Mouse (Mus musculus): Measurements from ENCODE around the gene Gpc6. TPM values are rescaled to one million over a fixed set of nuclear protein-coding genes. Genes with fewer than 3 reads are reported as not detected.

Gene Gpc6
- polyA plus RNA-seq, 1 experiment from 2014 or later = 20.1 TPM

- Histone ChIP-seq H3K27ac (no peak overlapping the region), H3K4me1 (replicated peaks) (no peaks in the 10 kb centered on the region), H3K9me3 (replicated peaks) (no peaks in the 10 kb centered on the region), H3K4me3 (no peak overlapping the region), H3K36me3 (no peaks in the 10 kb centered on the region), H3K9ac (no peak overlapping the region), H3K27me3 (no peaks in the 10 kb centered on the region), H3K4me2 (no peak overlapping the region)
- 73% methylated on average over 4 of the region's 4 CpGs for WGBS
- ATAC-seq (replicated peaks; ENCODE audit: insufficient number of reproducible peaks, insufficient read depth, low FRiP score, low read depth) = no peak
Measured at GRCm38 (mm10) chr14:117562146-117562545, 637.0 kb downstream of the Gpc6 start.

- 87% methylated on average over 4 of the region's 4 CpGs for WGBS
- ATAC-seq (replicated peaks; ENCODE audit: insufficient number of reproducible peaks, insufficient read depth, low FRiP score, low read depth) = no peak
- no peak overlapping the region for H3K27ac ChIP-seq
Measured at GRCm38 (mm10) chr14:117569278-117569677, 644.2 kb downstream of the Gpc6 start.

GRCm38 (mm10) chr14:117572213-117572612 is 647.1 kb downstream of the Gpc6 start:
- Histone ChIP-seq H3K9me3 (replicated peaks) (no peaks in the 10 kb centered on the region), H3K4me2 (no peak overlapping the region), H3K27ac (no peak overlapping the region), H3K4me3 (no peak overlapping the region), H3K27me3 (no peaks in the 10 kb centered on the region), H3K4me1 (replicated peaks) (no peaks in the 10 kb centered on the region), H3K9ac (no peak overlapping the region), H3K36me3 (no peaks in the 10 kb centered on the region)
- no peak for ATAC-seq (replicated peaks; ENCODE audit: insufficient number of reproducible peaks, insufficient read depth, low FRiP score, low read depth)
- WGBS = 65% methylated on average over 8 of the region's 8 CpGs

More at GRCm38 (mm10) chr14:117569278-117569677, 644.2 kb downstream of the Gpc6 start:
- no peaks in the 10 kb centered on the region for H3K27me3 ChIP-seq
- no peak overlapping the region for H3K9ac ChIP-seq
- no peak overlapping the region for H3K4me3 ChIP-seq
- no peaks in the 10 kb centered on the region for H3K36me3 ChIP-seq
- no peak overlapping the region for H3K4me2 ChIP-seq
- H3K9me3 ChIP-seq (replicated peaks) = no peaks in the 10 kb centered on the region
- H3K4me1 ChIP-seq (replicated peaks) = no peaks in the 10 kb centered on the region

GRCm38 (mm10) chr14:117574216-117574615 is 649.1 kb downstream of the Gpc6 start:
- H3K9me3 ChIP-seq (replicated peaks) = no peaks in the 10 kb centered on the region
- H3K9ac ChIP-seq = no peak overlapping the region
- WGBS = 76% methylated on average over 6 of the region's 6 CpGs
- no peaks in the 10 kb centered on the region for H3K27me3 ChIP-seq
- no peaks in the 10 kb centered on the region for H3K36me3 ChIP-seq
- H3K27ac ChIP-seq = no peak overlapping the region
- no peak overlapping the region for H3K4me2 ChIP-seq
- ATAC-seq (replicated peaks; ENCODE audit: insufficient number of reproducible peaks, insufficient read depth, low FRiP score, low read depth) = no peak
- no peaks in the 10 kb centered on the region for H3K4me1 ChIP-seq (replicated peaks)
- H3K4me3 ChIP-seq = no peak overlapping the region

DNA sequence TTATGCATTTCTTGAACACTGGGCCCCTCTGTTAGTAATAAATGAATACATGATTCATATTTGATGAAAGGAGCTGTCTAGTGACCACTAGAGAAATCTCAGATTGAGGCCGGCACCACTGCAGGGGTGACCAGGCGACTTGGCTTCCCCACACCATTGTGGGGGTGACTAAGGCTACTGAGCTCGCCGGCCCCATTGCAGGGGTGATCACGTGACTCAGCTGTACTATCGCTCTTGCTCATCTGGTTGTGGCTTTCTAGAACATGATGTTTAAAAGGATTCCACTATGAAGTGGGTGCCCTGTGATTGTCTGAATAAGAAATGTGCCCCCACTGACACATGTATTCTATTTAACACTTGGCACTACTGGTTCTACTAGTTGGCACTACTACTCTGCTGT is 656.6 kb downstream of the Gpc6 start:
- Histone ChIP-seq H3K4me3 (no peak overlapping the region), H3K27me3 (no peaks in the 10 kb centered on the region), H3K4me2 (no peak overlapping the region), H3K36me3 (no peaks in the 10 kb centered on the region), H3K4me1 (replicated peaks) (no peaks in the 10 kb centered on the region), H3K9ac (no peak overlapping the region), H3K9me3 (replicated peaks) (no peaks in the 10 kb centered on the region), H3K27ac (no peak overlapping the region)
- WGBS = 88% methylated on average over 6 of the region's 6 CpGs
- ATAC-seq (replicated peaks; ENCODE audit: insufficient number of reproducible peaks, insufficient read depth, low FRiP score, low read depth) = no peak

DNA sequence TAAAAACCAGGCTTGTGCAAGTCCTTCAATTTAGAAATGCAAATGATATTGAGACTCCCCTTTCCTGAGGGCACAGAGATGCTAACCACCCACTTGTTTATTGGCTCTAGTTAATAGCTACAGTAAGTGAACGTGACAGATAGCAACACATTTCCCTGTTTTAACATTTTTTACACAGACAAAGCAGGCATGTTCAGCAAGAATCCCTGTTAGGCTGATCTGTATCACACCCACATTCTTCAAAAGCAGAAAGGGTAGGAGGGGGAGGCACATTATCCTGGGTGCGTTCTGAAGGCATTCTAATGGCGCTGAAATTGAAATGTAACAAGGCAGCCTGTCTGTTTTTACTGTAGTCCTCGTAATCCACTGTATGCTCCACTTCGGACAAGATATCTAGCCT is 674.6 kb downstream of the Gpc6 start:
- WGBS = 53% methylated on average over 5 of the region's 5 CpGs
- H3K9ac ChIP-seq = no peak overlapping the region
- ATAC-seq (replicated peaks; ENCODE audit: insufficient number of reproducible peaks, insufficient read depth, low FRiP score, low read depth) = no peak

DNA sequence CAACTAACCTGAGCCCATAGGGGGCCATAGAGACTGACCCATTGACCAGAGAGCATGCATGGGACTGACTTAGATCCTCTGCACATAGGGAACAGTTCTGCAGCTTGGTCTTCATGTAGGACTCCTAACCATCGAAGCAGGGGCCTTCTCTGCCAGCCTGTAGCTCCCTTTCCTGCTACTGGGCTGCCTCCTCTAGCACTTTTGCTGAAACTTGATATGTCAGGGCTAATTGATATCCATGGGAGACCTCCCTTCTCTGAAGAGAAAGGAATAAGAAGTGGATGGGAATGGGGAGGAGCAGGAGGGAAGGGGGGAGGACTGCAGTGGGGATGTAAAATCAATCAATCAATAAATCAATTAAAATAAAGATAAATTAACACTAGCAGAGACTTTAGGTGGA is 678.7 kb downstream of the Gpc6 start:
- 48% methylated on average over 1 of the region's 1 CpGs for WGBS
- Histone ChIP-seq H3K4me1 (replicated peaks) (no peaks in the 10 kb centered on the region), H3K27me3 (no peaks in the 10 kb centered on the region), H3K9me3 (replicated peaks) (no peaks in the 10 kb centered on the region), H3K27ac (no peak overlapping the region), H3K9ac (no peak overlapping the region), H3K4me3 (no peak overlapping the region), H3K4me2 (no peak overlapping the region), H3K36me3 (no peaks in the 10 kb centered on the region)
- no peak for ATAC-seq (replicated peaks; ENCODE audit: insufficient number of reproducible peaks, insufficient read depth, low FRiP score, low read depth)

More for the DNA sequence above, 674.6 kb downstream of the Gpc6 start:
- H3K9me3 ChIP-seq (replicated peaks) = no peaks in the 10 kb centered on the region
- no peak overlapping the region for H3K4me2 ChIP-seq
- H3K4me1 ChIP-seq (replicated peaks) = no peaks in the 10 kb centered on the region
- H3K27me3 ChIP-seq = no peaks in the 10 kb centered on the region
- H3K27ac ChIP-seq = no peak overlapping the region
- H3K36me3 ChIP-seq = no peaks in the 10 kb centered on the region
- H3K4me3 ChIP-seq = no peak overlapping the region

DNA sequence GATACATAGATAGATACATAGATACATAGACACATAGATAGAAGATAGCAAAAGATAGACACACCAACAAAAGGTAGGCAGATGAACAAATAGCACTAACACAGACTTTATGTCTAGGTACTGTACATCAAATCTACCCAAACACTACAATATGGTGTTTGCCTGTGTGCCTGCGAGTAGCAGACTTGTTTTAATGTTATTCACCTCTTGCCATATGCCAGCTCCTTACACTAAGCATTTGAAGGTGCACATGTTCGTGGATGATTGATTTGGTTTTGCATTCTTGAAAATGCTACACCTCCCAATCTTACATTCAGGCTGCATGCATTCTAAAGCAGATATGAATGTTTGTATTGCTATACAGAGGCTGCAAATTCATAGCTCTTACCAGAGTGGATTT is 680.6 kb downstream of the Gpc6 start:
- H3K27me3 ChIP-seq = no peaks in the 10 kb centered on the region
- no peak overlapping the region for H3K9ac ChIP-seq
- 70% methylated on average over 2 of the region's 2 CpGs for WGBS
- H3K36me3 ChIP-seq = no peaks in the 10 kb centered on the region
- H3K9me3 ChIP-seq (replicated peaks) = no peaks in the 10 kb centered on the region
- no peak overlapping the region for H3K27ac ChIP-seq
- ATAC-seq (replicated peaks; ENCODE audit: insufficient number of reproducible peaks, insufficient read depth, low FRiP score, low read depth) = no peak
- H3K4me2 ChIP-seq = no peak overlapping the region
- H3K4me3 ChIP-seq = no peak overlapping the region
- H3K4me1 ChIP-seq (replicated peaks) = no peaks in the 10 kb centered on the region

DNA sequence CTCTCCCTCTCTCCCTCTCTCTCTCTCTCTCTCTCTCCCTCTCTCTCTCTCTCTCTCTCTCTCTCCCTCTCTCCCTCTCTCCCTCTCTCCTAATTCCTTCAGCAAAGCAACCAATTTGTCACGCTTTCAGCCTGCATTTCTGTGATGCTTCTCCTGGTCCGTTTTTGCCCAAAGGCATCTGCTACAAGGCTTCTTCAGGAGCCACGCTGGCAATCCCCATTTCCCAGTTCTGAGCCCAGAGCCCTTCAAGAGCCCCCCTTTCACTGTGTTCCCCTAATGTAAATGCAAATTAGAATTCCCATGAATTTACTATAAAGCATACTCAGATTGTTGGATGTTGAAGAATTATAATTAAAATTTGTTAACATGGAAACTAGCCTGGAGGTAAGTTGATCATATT is 686.0 kb downstream of the Gpc6 start:
- WGBS = 85% methylated on average over 3 of the region's 3 CpGs
- Histone ChIP-seq H3K27ac (no peak overlapping the region), H3K27me3 (no peaks in the 10 kb centered on the region), H3K4me1 (replicated peaks) (no peaks in the 10 kb centered on the region), H3K9me3 (replicated peaks) (no peaks in the 10 kb centered on the region), H3K9ac (no peak overlapping the region), H3K4me2 (no peak overlapping the region), H3K4me3 (no peak overlapping the region), H3K36me3 (no peaks in the 10 kb centered on the region)
- ATAC-seq (replicated peaks; ENCODE audit: insufficient number of reproducible peaks, insufficient read depth, low FRiP score, low read depth) = no peak

- Histone ChIP-seq H3K9me3 (replicated peaks) (no peaks in the 10 kb centered on the region), H3K9ac (no peak overlapping the region), H3K4me1 (replicated peaks) (no peaks in the 10 kb centered on the region), H3K36me3 (no peaks in the 10 kb centered on the region), H3K4me2 (no peak overlapping the region), H3K4me3 (no peak overlapping the region), H3K27me3 (no peaks in the 10 kb centered on the region), H3K27ac (no peak overlapping the region)
- no peak for ATAC-seq (replicated peaks; ENCODE audit: insufficient number of reproducible peaks, insufficient read depth, low FRiP score, low read depth)
- 60% methylated on average over 9 of the region's 9 CpGs for WGBS
Measured at GRCm38 (mm10) chr14:117625100-117625710, 700.1 kb downstream of the Gpc6 start.

GRCm38 (mm10) chr14:117634238-117634940 is 709.3 kb downstream of the Gpc6 start:
- H3K9ac ChIP-seq = no peak overlapping the region
- no peaks in the 10 kb centered on the region for H3K27me3 ChIP-seq
- no peaks in the 10 kb centered on the region for H3K36me3 ChIP-seq
- H3K4me1 ChIP-seq (replicated peaks) = no peaks in the 10 kb centered on the region
- WGBS = 88% methylated on average over 14 of the region's 14 CpGs
- ATAC-seq (replicated peaks; ENCODE audit: insufficient number of reproducible peaks, insufficient read depth, low FRiP score, low read depth) = no peak
- H3K27ac ChIP-seq = no peak overlapping the region
- H3K4me2 ChIP-seq = no peak overlapping the region
- no peak overlapping the region for H3K4me3 ChIP-seq
- H3K9me3 ChIP-seq (replicated peaks) = no peaks in the 10 kb centered on the region

- no peak overlapping the region for H3K4me2 ChIP-seq
- H3K36me3 ChIP-seq = no peaks in the 10 kb centered on the region
- no peaks in the 10 kb centered on the region for H3K9me3 ChIP-seq (replicated peaks)
- 0 out of 2 replicates have a peak, but pooled peaks cover 7% of the 10 kb centered on the region for H3K27me3 ChIP-seq
- no peak overlapping the region for H3K27ac ChIP-seq
- H3K9ac ChIP-seq = no peak overlapping the region
- 68% methylated on average over 2 of the region's 2 CpGs for WGBS
- H3K4me1 ChIP-seq (replicated peaks) = no peaks in the 10 kb centered on the region
- no peak for ATAC-seq (replicated peaks; ENCODE audit: insufficient number of reproducible peaks, insufficient read depth, low FRiP score, low read depth)
- H3K4me3 ChIP-seq = no peak overlapping the region
Measured at GRCm38 (mm10) chr14:117641853-117642252, 716.7 kb downstream of the Gpc6 start.
